Comparison of ENCODE assay signal across 8 mouse cellular contexts in the genomic region with DNA sequence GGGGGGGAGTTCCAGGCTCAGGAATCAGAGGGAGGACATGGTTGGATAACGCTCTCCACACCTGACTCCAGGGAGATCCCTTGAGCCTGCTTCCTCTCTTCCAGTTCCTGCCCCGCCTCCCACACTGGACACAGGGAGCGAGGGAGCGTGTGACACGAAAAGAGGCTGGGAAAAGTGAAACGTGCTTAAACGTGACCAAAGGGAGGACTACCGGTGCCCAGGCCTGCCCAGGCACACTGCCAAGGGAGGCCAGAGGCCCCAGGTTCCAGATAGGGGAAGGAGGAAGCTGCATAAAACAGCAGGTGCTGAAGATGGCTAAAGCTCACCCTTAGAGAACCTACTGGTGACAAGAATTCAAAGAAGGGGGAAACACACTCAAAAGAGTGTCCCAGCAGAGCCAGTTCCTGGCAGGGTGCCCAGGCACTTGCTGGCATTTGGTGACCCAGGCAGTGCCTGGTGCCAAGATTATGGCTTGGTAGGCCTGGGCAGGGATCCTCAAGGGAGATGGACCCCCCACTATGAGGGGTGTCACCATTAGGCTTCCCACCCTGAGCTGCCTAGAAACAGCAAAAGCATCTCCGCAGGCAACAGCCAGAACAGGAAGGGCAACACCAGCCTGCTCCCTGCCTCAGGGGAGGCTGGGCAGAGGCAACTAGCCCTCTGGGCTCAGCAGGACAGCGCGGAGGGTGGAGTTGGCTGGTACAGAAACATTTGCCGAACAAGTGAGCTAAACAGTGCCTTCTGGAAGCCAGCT. TPM values are rescaled to one million over a fixed set of nuclear protein-coding genes. Genes with fewer than 3 reads are reported as not detected.
A peak's percentile ranks its signal among the peaks of the same experiment; 100 is the strongest.
DNase-seq lines count a peak whose midpoint lies in the region; ATAC-seq lines count a peak whose summit lies in the region.

No protein-coding gene starts in this region.

- peaks cover 3% of the 10 kb centered on the region for H3K4me1 ChIP-seq in liver, embryonic 16.5 days (ENCODE audit: control insufficient read depth, low read depth, low read length)
- H3K4me1 ChIP-seq in liver, embryonic 12.5 days: peaks cover 11% of the 10 kb centered on the region; the same call in 1 of the 2 replicates
- H3K4me1 ChIP-seq in heart, embryonic 15.5 days (replicated peaks): peaks cover 68% of the 10 kb centered on the region

- 60% methylated on average over 12 of the region's 12 CpGs for WGBS in liver, embryonic 16.5 days (ENCODE audit: insufficient replicate concordance)
- 58% methylated on average over 12 of the region's 12 CpGs for WGBS in liver, embryonic 12.5 days (ENCODE audit: insufficient replicate concordance)
- 29% methylated on average over 12 of the region's 12 CpGs for WGBS in heart, embryonic 15.5 days

- no peaks in the 10 kb centered on the region for H3K9me3 ChIP-seq in liver, embryonic 16.5 days (replicated peaks; ENCODE audit: control insufficient read depth, low read length)
- H3K9me3 ChIP-seq in liver, embryonic 12.5 days (replicated peaks): no peaks in the 10 kb centered on the region
- no peaks in the 10 kb centered on the region for H3K9me3 ChIP-seq in heart, embryonic 15.5 days (replicated peaks)

- peak; percentile 83 for DNase-seq in cerebellum, adult 8-10 months
- peak; percentile 85 for DNase-seq in layer of hippocampus, adult 11-12 months (ENCODE audit: low spot score)
- DNase-seq in lung, postnatal 25 days (ENCODE audit: low spot score): peak; percentile 35
- DNase-seq in spleen, adult 12 weeks (ENCODE audit: low spot score): no peak

- H3K27ac ChIP-seq in liver, embryonic 16.5 days (ENCODE audit: low read length): no peak overlapping the region
- no peak overlapping the region for H3K27ac ChIP-seq in liver, embryonic 12.5 days
- H3K27ac ChIP-seq in heart, embryonic 15.5 days: peak overlapping the region; percentile 92

- H3K4me2 ChIP-seq in liver, embryonic 16.5 days (ENCODE audit: low read depth, low read length): no peak overlapping the region
- H3K4me2 ChIP-seq in liver, embryonic 12.5 days: no peak overlapping the region
- peak overlapping the region; percentile 95 for H3K4me2 ChIP-seq in heart, embryonic 15.5 days

- no peak overlapping the region for H3K4me3 ChIP-seq in liver, embryonic 16.5 days (ENCODE audit: low read depth, low read length)
- H3K4me3 ChIP-seq in liver, embryonic 12.5 days: no peak overlapping the region
- peak overlapping the region; percentile 54 for H3K4me3 ChIP-seq in heart, embryonic 15.5 days

- peaks cover 26% of the 10 kb centered on the region for H3K27me3 ChIP-seq in liver, embryonic 16.5 days (ENCODE audit: control insufficient read depth, insufficient read depth, low read depth, low read length)
- H3K27me3 ChIP-seq in liver, embryonic 12.5 days (replicated peaks): peaks cover 69% of the 10 kb centered on the region
- peaks cover 36% of the 10 kb centered on the region for H3K27me3 ChIP-seq in heart, embryonic 15.5 days

- peak; percentile 12; the same call in 1 of the 2 replicates for ATAC-seq in liver, embryonic 16.5 days (ENCODE audit: low read depth)
- ATAC-seq in liver, embryonic 12.5 days: no peak
- peak; percentile 59 for ATAC-seq in heart, embryonic 15.5 days (replicated peaks; ENCODE audit: insufficient number of reproducible peaks, insufficient read depth, low FRiP score, low read depth)
- ATAC-seq in activated CD4-positive, CD25-positive, alpha-beta regulatory T cell, adult 4 months: no peak

- H3K9ac ChIP-seq in liver, embryonic 16.5 days (ENCODE audit: low read depth, low read length): no peak overlapping the region
- H3K9ac ChIP-seq in liver, embryonic 12.5 days: no peak overlapping the region
- H3K9ac ChIP-seq in heart, embryonic 15.5 days: peak overlapping the region; percentile 53

- H3K36me3 ChIP-seq in liver, embryonic 16.5 days (ENCODE audit: control insufficient read depth, insufficient read depth): no peaks in the 10 kb centered on the region
- H3K36me3 ChIP-seq in liver, embryonic 12.5 days: no peaks in the 10 kb centered on the region
- H3K36me3 ChIP-seq in heart, embryonic 15.5 days: no peaks in the 10 kb centered on the region

RNA-seq across cellular contexts. Expression of gene Adora1, which starts 2.3 kb away (rescaled TPM):
- 2.3 and 3.6 TPM in 2 replicates for polyA plus RNA-seq in liver, embryonic 16.5 days (2015; fragmentation: Nextera tagmentation; extraction: Ambion mirVana)
- 0.06 and 0.16 TPM in 2 replicates for polyA plus RNA-seq in liver, embryonic 12.5 days (2016; fragmentation: Nextera tagmentation; extraction: Ambion mirVana)
- 18.5 and 20.5 TPM in 2 replicates for polyA plus RNA-seq in heart, embryonic 15.5 days (2015; fragmentation: Nextera tagmentation; extraction: Ambion mirVana)
- under 1 TPM in 1 of 2 experiments, not detected in 1; 0.15 TPM for polyA plus RNA-seq in activated CD4-positive, CD25-positive, alpha-beta regulatory T cell, adult 4 months (2017; shearing (Covaris generic))

RNA-seq across cellular contexts. Expression of gene Mybph, which starts 39.7 kb away (rescaled TPM):
- 0.55 and 1.7 TPM in 2 replicates for polyA plus RNA-seq in liver, embryonic 16.5 days (2015; fragmentation: Nextera tagmentation; extraction: Ambion mirVana)
- 0.37 and 1.1 TPM in 2 replicates for polyA plus RNA-seq in liver, embryonic 12.5 days (2016; fragmentation: Nextera tagmentation; extraction: Ambion mirVana)
- polyA plus RNA-seq in heart, embryonic 15.5 days (2015; fragmentation: Nextera tagmentation; extraction: Ambion mirVana): 0.28 and 0.76 TPM in 2 replicates
- polyA plus RNA-seq in activated CD4-positive, CD25-positive, alpha-beta regulatory T cell, adult 4 months (2017; shearing (Covaris generic)): not detected

RNA-seq across cellular contexts. Expression of gene Chil1, which starts 51.0 kb away (rescaled TPM):
- 16.1 and 19.9 TPM in 2 replicates for polyA plus RNA-seq in liver, embryonic 16.5 days (2015; fragmentation: Nextera tagmentation; extraction: Ambion mirVana)
- 1.4 and 1.5 TPM in 2 replicates for polyA plus RNA-seq in liver, embryonic 12.5 days (2016; fragmentation: Nextera tagmentation; extraction: Ambion mirVana)
- polyA plus RNA-seq in heart, embryonic 15.5 days (2015; fragmentation: Nextera tagmentation; extraction: Ambion mirVana): 0.77 and 0.96 TPM in 2 replicates
- not detected for polyA plus RNA-seq in activated CD4-positive, CD25-positive, alpha-beta regulatory T cell, adult 4 months (2017; shearing (Covaris generic))

RNA-seq across cellular contexts. Expression of gene Myog, which starts 56.8 kb away (rescaled TPM):
- 2.4 and 4.4 TPM in 2 replicates for polyA plus RNA-seq in liver, embryonic 16.5 days (2015; fragmentation: Nextera tagmentation; extraction: Ambion mirVana)
- polyA plus RNA-seq in liver, embryonic 12.5 days (2016; fragmentation: Nextera tagmentation; extraction: Ambion mirVana): 1.1 and 4.9 TPM in 2 replicates
- 0.98 and 2.0 TPM in 2 replicates for polyA plus RNA-seq in heart, embryonic 15.5 days (2015; fragmentation: Nextera tagmentation; extraction: Ambion mirVana)
- not detected for polyA plus RNA-seq in activated CD4-positive, CD25-positive, alpha-beta regulatory T cell, adult 4 months (2017; shearing (Covaris generic))

Comparison
In these comparisons a context has a peak if more than half of its experiments do, and no peak if none do; other contexts are left out.
1. ATAC-seq: peak in liver, embryonic 16.5 days (single experiment) and heart, embryonic 15.5 days (single experiment); none in liver, embryonic 12.5 days (single experiment) and activated CD4-positive, CD25-positive, alpha-beta regulatory T cell, adult 4 months (single experiment).